Mouse (Mus musculus): ENCODE data around the gene Sync. TPM values are rescaled to one million over a fixed set of nuclear protein-coding genes. Genes with fewer than 3 reads are reported as not detected.

Sync gene
- total RNA-seq, 4 experiments from 2014 or later = 0.63 to 2.2 (median 1.1) TPM

GRCm38 (mm10) chr4:129261196-129261595 lies 26.2 kb upstream of the Sync start, which contains the start of gene C77080:
TSS of gene C77080 (minus strand) at chr4:129261404.
- DNase-seq (ENCODE audit: low spot score in 2 of 2) = no peak

GRCm38 (mm10) chr4:129263225-129264021 lies 24.0 kb upstream of the Sync start:
- DNase-seq (ENCODE audit: low spot score in 2 of 2) = peak in 1 of 2 experiments; percentile 25

- DNase-seq (ENCODE audit: low spot score in 2 of 2) = no peak
Observed at GRCm38 (mm10) chr4:129266191-129266590, 21.2 kb upstream of the Sync start.

GRCm38 (mm10) chr4:129266821-129267220 lies 20.6 kb upstream of the Sync start:
- DNase-seq (ENCODE audit: low spot score in 2 of 2) = no peak

GRCm38 (mm10) chr4:129268698-129269097 lies 18.7 kb upstream of the Sync start:
- DNase-seq (ENCODE audit: low spot score in 2 of 2) = no peak

GRCm38 (mm10) chr4:129271991-129272755 lies 15.2 kb upstream of the Sync start:
- DNase-seq (ENCODE audit: low spot score in 2 of 2) = no peak

- peak in 1 of 2 experiments; percentile 31 for DNase-seq (ENCODE audit: low spot score in 2 of 2)
Observed at GRCm38 (mm10) chr4:129272756-129273046, 14.7 kb upstream of the Sync start.

- DNase-seq (ENCODE audit: low spot score in 2 of 2) = peak; percentile 90 to 97
Observed at GRCm38 (mm10) chr4:129276453-129276865, 11.0 kb upstream of the Sync start.

- DNase-seq (ENCODE audit: low spot score in 2 of 2) = no peak
Observed at GRCm38 (mm10) chr4:129282786-129283185, 4.6 kb upstream of the Sync start.

GRCm38 (mm10) chr4:129283226-129283625 lies 4.2 kb upstream of the Sync start:
- DNase-seq (ENCODE audit: low spot score in 2 of 2) = no peak

GRCm38 (mm10) chr4:129284685-129285084 lies 2.7 kb upstream of the Sync start:
- no peak for DNase-seq (ENCODE audit: low spot score in 2 of 2)

- no peak for DNase-seq (ENCODE audit: low spot score in 2 of 2)
Observed at GRCm38 (mm10) chr4:129286001-129286682, 1.3 kb upstream of the Sync start.

GRCm38 (mm10) chr4:129286683-129287471 lies 540 bp upstream of the Sync start:
- no peak for DNase-seq (ENCODE audit: low spot score in 2 of 2)

- DNase-seq (ENCODE audit: low spot score in 2 of 2) = no peak
Observed at GRCm38 (mm10) chr4:129288067-129288466, 650 bp downstream of the Sync start.

- DNase-seq (ENCODE audit: low spot score in 2 of 2) = no peak
Observed at GRCm38 (mm10) chr4:129289671-129290070, 2.3 kb downstream of the Sync start.

GRCm38 (mm10) chr4:129292831-129293230 lies 5.4 kb downstream of the Sync start:
- DNase-seq (ENCODE audit: low spot score in 2 of 2) = no peak

- no peak for DNase-seq (ENCODE audit: low spot score in 2 of 2)
Observed at GRCm38 (mm10) chr4:129293702-129294101, 6.3 kb downstream of the Sync start.

- DNase-seq (ENCODE audit: low spot score in 2 of 2) = no peak
Observed at GRCm38 (mm10) chr4:129295188-129295587, 7.8 kb downstream of the Sync start.

- DNase-seq (ENCODE audit: low spot score in 2 of 2) = no peak
Observed at GRCm38 (mm10) chr4:129296066-129296465, 8.6 kb downstream of the Sync start.

GRCm38 (mm10) chr4:129297724-129298123 lies 10.3 kb downstream of the Sync start:
- no peak for DNase-seq (ENCODE audit: low spot score in 2 of 2)

- no peak for DNase-seq (ENCODE audit: low spot score in 2 of 2)
Observed at GRCm38 (mm10) chr4:129299121-129299520, 11.7 kb downstream of the Sync start.
